13 mouse cellular contexts compared by ENCODE assay signal in the genomic region with DNA sequence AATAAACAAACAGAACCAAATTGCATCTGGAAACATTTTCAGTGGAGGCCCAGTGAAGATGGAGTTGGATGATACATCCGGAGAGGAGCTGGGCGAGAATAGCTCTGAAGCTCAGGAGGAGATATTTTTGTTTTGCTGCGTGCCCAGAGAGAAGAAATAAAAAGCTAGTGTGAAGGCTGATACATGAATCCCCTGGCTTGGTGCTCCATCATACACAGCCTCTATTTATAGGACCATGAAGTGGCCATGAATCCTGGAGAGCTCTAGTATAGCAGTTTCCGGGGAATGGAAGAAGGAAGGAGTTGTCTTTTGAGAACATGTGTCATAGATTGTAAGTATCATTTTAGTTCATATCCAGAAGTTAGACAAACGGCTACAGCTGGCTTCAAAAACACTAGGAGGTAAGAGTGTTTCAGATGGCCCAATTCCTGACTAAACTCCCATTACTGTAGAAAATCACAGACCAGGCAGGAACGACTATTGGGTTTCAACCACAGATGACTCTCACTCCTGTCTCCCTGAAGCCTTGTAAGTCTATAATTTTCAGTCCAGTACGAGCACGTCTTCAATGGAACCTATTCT.
DNase-seq lines count a peak whose midpoint lies in the region; ATAC-seq and TF ChIP-seq lines count a peak whose summit lies in the region.
"Had no signal": no experiment of that assay in that cellular context is flagged by ENCODE, and none has a peak within 500 bp of the region (broad histone marks: within the 10 kb centered on the region; RNA-seq: fewer than 3 reads in every experiment).

No protein-coding gene starts in this region.

- 62% methylated on average over 8 of the region's 8 CpGs for WGBS in heart, adult 2 months
- 69% methylated on average over 8 of the region's 8 CpGs for WGBS in heart, embryonic 11.5 days (ENCODE audit: insufficient replicate concordance)
- 68% methylated on average over 8 of the region's 8 CpGs for WGBS in limb, embryonic 13.5 days
- WGBS in limb, embryonic 10.5 days: 85% methylated on average over 8 of the region's 8 CpGs
- whole genome bisulfite sequencing in embryonic facial prominence, embryonic 14.5 days: 49% methylated on average over 8 of the region's 8 CpGs

- DNase-seq in heart, adult 2 months: peak in 1 of 2 experiments; percentile 20
- no peak for DNase-seq in limb, embryonic 10.5 days (ENCODE audit: low spot score)
- DNase-seq in embryonic facial prominence, embryonic 14.5 days (ENCODE audit: low spot score): peak; percentile 75
- peak; percentile 87 for DNase-seq in skeletal muscle tissue, adult 2 months (ENCODE audit: low read depth, low spot score)
- DNase-seq in layer of hippocampus, postnatal 25 days (ENCODE audit: extremely low spot score in 1 of 2, low spot score in 1 of 2): no peak
- DNase-seq: cerebellum, adult 9-11 months; liver, embryonic 13.5 days; right cerebral cortex, postnatal 14 days; thymus, postnatal 4 days had no signal

- H3K79me2 ChIP-seq in heart, adult 2 months (replicated peaks; ENCODE audit: control insufficient read depth, insufficient read depth, low read length): no peaks in the 10 kb centered on the region

- no peak for ATAC-seq in heart, embryonic 11.5 days (replicated peaks; ENCODE audit: insufficient number of reproducible peaks, low FRiP score, low TSS enrichment)
- ATAC-seq in limb, embryonic 13.5 days (ENCODE audit: low FRiP score, low read depth): no peak
- peak; percentile 41 for ATAC-seq in embryonic facial prominence, embryonic 14.5 days (ENCODE audit: low read depth)
- ATAC-seq: forebrain, embryonic 15.5 days had no signal

- TF ChIP-seq CTCF in heart, adult 2 months (IDR thresholded peaks at IDR 0.05): no peak

- TF ChIP-seq EP300 in heart, adult 2 months (IDR thresholded peaks at IDR 0.05; ENCODE audit: insufficient read depth, low read depth, low read length): no peak

- no peak overlapping the region for H3K4me3 ChIP-seq in heart, adult 2 months
- no peak overlapping the region for H3K4me3 ChIP-seq in heart, embryonic 11.5 days (ENCODE audit: low read depth, low read length)
- H3K4me3 ChIP-seq in limb, embryonic 13.5 days: no peak overlapping the region
- H3K4me3 ChIP-seq in limb, embryonic 10.5 days: no peak overlapping the region
- H3K4me3 ChIP-seq in embryonic facial prominence, embryonic 14.5 days (ENCODE audit: low read depth, low read length): no peak overlapping the region
- H3K4me3 ChIP-seq: forebrain, embryonic 15.5 days; liver, embryonic 13.5 days had no signal

- no peak overlapping the region for H3K4me2 ChIP-seq in heart, embryonic 11.5 days
- no peak overlapping the region for H3K4me2 ChIP-seq in limb, embryonic 13.5 days (replicated peaks)
- no peak overlapping the region for H3K4me2 ChIP-seq in embryonic facial prominence, embryonic 14.5 days (ENCODE audit: low read depth, low read length)
- H3K4me2 ChIP-seq: forebrain, embryonic 15.5 days; liver, embryonic 13.5 days had no signal

- intact Hi-C loops in heart, adult 2 months (cut with DNase I): loop anchor here (5.0 kb wide), 1 partner anchor 92 kb away; no protein-coding TSS in a partner anchor

- H3K27ac ChIP-seq in heart, adult 2 months: peak overlapping the region; percentile 69
- no peak overlapping the region for H3K27ac ChIP-seq in heart, embryonic 11.5 days (ENCODE audit: low read depth, low read length)
- H3K27ac ChIP-seq in limb, embryonic 13.5 days: peak overlapping the region; percentile 61; the same call in 1 of the 2 replicates
- no peak overlapping the region for H3K27ac ChIP-seq in limb, embryonic 10.5 days
- peak overlapping the region; percentile 79 for H3K27ac ChIP-seq in embryonic facial prominence, embryonic 14.5 days (replicated peaks; ENCODE audit: low read depth, low read length)
- H3K27ac ChIP-seq: forebrain, embryonic 15.5 days; liver, embryonic 13.5 days; macrophage had no signal

- peaks cover 15% of the 10 kb centered on the region for H3K4me1 ChIP-seq in heart, adult 2 months (ENCODE audit: control insufficient read depth, insufficient read depth, low read length)
- H3K4me1 ChIP-seq in heart, embryonic 11.5 days (ENCODE audit: control insufficient read depth, insufficient read depth, low read length): 0 out of 2 replicates have a peak, but pooled peaks cover 8% of the 10 kb centered on the region
- peaks cover 29% of the 10 kb centered on the region for H3K4me1 ChIP-seq in limb, embryonic 13.5 days
- peaks cover 12% of the 10 kb centered on the region for H3K4me1 ChIP-seq in limb, embryonic 10.5 days
- peaks cover 33% of the 10 kb centered on the region for H3K4me1 ChIP-seq in embryonic facial prominence, embryonic 14.5 days (ENCODE audit: control insufficient read depth, insufficient read depth, low read length)
- H3K4me1 ChIP-seq: forebrain, embryonic 15.5 days; liver, embryonic 13.5 days had no signal

- H3K9ac ChIP-seq in heart, adult 2 months (ENCODE audit: low read depth, low read length): no peak overlapping the region
- H3K9ac ChIP-seq in heart, embryonic 11.5 days (ENCODE audit: low read depth, low read length): no peak overlapping the region
- no peak overlapping the region for H3K9ac ChIP-seq in limb, embryonic 13.5 days
- no peak overlapping the region for H3K9ac ChIP-seq in embryonic facial prominence, embryonic 14.5 days (ENCODE audit: low read depth, low read length)
- H3K9ac ChIP-seq: forebrain, embryonic 15.5 days; liver, embryonic 13.5 days had no signal

- H3K9me3 ChIP-seq in heart, embryonic 11.5 days (replicated peaks; ENCODE audit: control insufficient read depth, low read length): no peaks in the 10 kb centered on the region
- no peaks in the 10 kb centered on the region for H3K9me3 ChIP-seq in limb, embryonic 13.5 days
- H3K9me3 ChIP-seq in limb, embryonic 10.5 days (replicated peaks): no peaks in the 10 kb centered on the region
- H3K9me3 ChIP-seq in embryonic facial prominence, embryonic 14.5 days (ENCODE audit: control insufficient read depth, low read length): no peaks in the 10 kb centered on the region
- H3K9me3 ChIP-seq: forebrain, embryonic 15.5 days; liver, embryonic 13.5 days had no signal

- no peaks in the 10 kb centered on the region for H3K27me3 ChIP-seq in heart, adult 2 months (ENCODE audit: control insufficient read depth, insufficient read depth, low read length)
- H3K27me3 ChIP-seq in heart, embryonic 11.5 days (ENCODE audit: control insufficient read depth, insufficient read depth, low read length): no peaks in the 10 kb centered on the region
- no peaks in the 10 kb centered on the region for H3K27me3 ChIP-seq in limb, embryonic 13.5 days
- no peaks in the 10 kb centered on the region for H3K27me3 ChIP-seq in limb, embryonic 10.5 days (ENCODE audit: low read depth, poor library complexity, severe bottlenecking)
- H3K27me3 ChIP-seq in embryonic facial prominence, embryonic 14.5 days (replicated peaks; ENCODE audit: control insufficient read depth, insufficient read depth, low read length): no peaks in the 10 kb centered on the region
- H3K27me3 ChIP-seq: forebrain, embryonic 15.5 days; liver, embryonic 13.5 days had no signal

- H3K36me3 ChIP-seq in heart, adult 2 months (ENCODE audit: control insufficient read depth, insufficient read depth, low read length): peaks cover 2% of the 10 kb centered on the region; the same call in 1 of the 2 replicates
- H3K36me3 ChIP-seq in heart, embryonic 11.5 days (ENCODE audit: control insufficient read depth, insufficient read depth, low read length): no peaks in the 10 kb centered on the region
- no peaks in the 10 kb centered on the region for H3K36me3 ChIP-seq in limb, embryonic 13.5 days
- no peaks in the 10 kb centered on the region for H3K36me3 ChIP-seq in limb, embryonic 10.5 days
- H3K36me3 ChIP-seq in embryonic facial prominence, embryonic 14.5 days (ENCODE audit: control insufficient read depth, insufficient read depth, low read length): no peaks in the 10 kb centered on the region
- H3K36me3 ChIP-seq: forebrain, embryonic 15.5 days; liver, embryonic 13.5 days had no signal

- no peak for TF ChIP-seq POLR2A in heart, adult 2 months (IDR thresholded peaks at IDR 0.05; ENCODE audit: insufficient read depth, low read depth, low read length)

Comparison
In these comparisons a context has a peak if more than half of its experiments do, and no peak if none do; other contexts are left out.
1. H3K27ac ChIP-seq: peak in heart, adult 2 months (single experiment), limb, embryonic 13.5 days (single experiment) and embryonic facial prominence, embryonic 14.5 days (single experiment); none in heart, embryonic 11.5 days (single experiment) and limb, embryonic 10.5 days (single experiment).
2. DNase-seq: peak in embryonic facial prominence, embryonic 14.5 days (single experiment) and skeletal muscle tissue, adult 2 months (single experiment); none in limb, embryonic 10.5 days (single experiment) and layer of hippocampus, postnatal 25 days (0 of 2).